ENCODE assay signal across 20 mouse cellular contexts in genomic region chr11:108220605-108221004, GRCm38 (mm10).
A peak's percentile ranks its signal among the peaks of the same experiment; 100 is the strongest.
DNase-seq lines count a peak whose midpoint lies in the region; ATAC-seq and TF ChIP-seq lines count a peak whose summit lies in the region.
"Had no signal": no experiment of that assay in that cellular context is flagged by ENCODE, and none has a peak within 500 bp of the region (broad histone marks: within the 10 kb centered on the region; RNA-seq: fewer than 3 reads in every experiment).

No protein-coding gene starts in this region.

- H3K4me1 ChIP-seq in embryonic facial prominence, embryonic 15.5 days, result peaks cover 60% of the 10 kb centered on the region
- peaks cover 34% of the 10 kb centered on the region for H3K4me1 ChIP-seq in embryonic facial prominence, embryonic 10.5 days
- H3K4me1 ChIP-seq in stomach, embryonic 15.5 days, result peaks cover 24% of the 10 kb centered on the region
- H3K4me1 ChIP-seq in stomach, postnatal 0 days (replicated peaks; ENCODE audit: control insufficient read depth, insufficient read depth), result no peaks in the 10 kb centered on the region

- H3K4me2 ChIP-seq in embryonic facial prominence, embryonic 15.5 days (replicated peaks), result no peak overlapping the region
- no peak overlapping the region for H3K4me2 ChIP-seq in stomach, embryonic 15.5 days
- no peak overlapping the region for H3K4me2 ChIP-seq in stomach, postnatal 0 days (replicated peaks; ENCODE audit: low read depth)
- H3K4me2 ChIP-seq: heart, embryonic 13.5 days; hindbrain, embryonic 14.5 days; midbrain, embryonic 13.5 days had no signal

- no peak for TF ChIP-seq CTCF in layer of hippocampus, adult 2 months (conservative IDR thresholded peaks at IDR 0.05)
- no peak for TF ChIP-seq CTCF in stomach, postnatal 0 days (IDR thresholded peaks at IDR 0.05; ENCODE audit: low read depth)

- no peaks in the 10 kb centered on the region for H3K27me3 ChIP-seq in embryonic facial prominence, embryonic 15.5 days
- no peaks in the 10 kb centered on the region for H3K27me3 ChIP-seq in embryonic facial prominence, embryonic 10.5 days (replicated peaks; ENCODE audit: low read depth, poor library complexity, severe bottlenecking)
- no peaks in the 10 kb centered on the region for H3K27me3 ChIP-seq in stomach, embryonic 15.5 days (replicated peaks)
- no peaks in the 10 kb centered on the region for H3K27me3 ChIP-seq in stomach, postnatal 0 days (ENCODE audit: control insufficient read depth, insufficient read depth, low read length)
- H3K27me3 ChIP-seq: heart, embryonic 13.5 days had no signal

- no peak overlapping the region for H3K4me3 ChIP-seq in embryonic facial prominence, embryonic 15.5 days (replicated peaks)
- H3K4me3 ChIP-seq in embryonic facial prominence, embryonic 10.5 days, result no peak overlapping the region
- H3K4me3 ChIP-seq in layer of hippocampus, adult 2 months, result no peak overlapping the region
- H3K4me3 ChIP-seq in stomach, embryonic 15.5 days (replicated peaks), result no peak overlapping the region
- no peak overlapping the region for H3K4me3 ChIP-seq in stomach, postnatal 0 days (ENCODE audit: low read depth, low read length)
- H3K4me3 ChIP-seq: heart, embryonic 13.5 days; midbrain, embryonic 13.5 days had no signal

- H3K36me3 ChIP-seq in embryonic facial prominence, embryonic 15.5 days, result no peaks in the 10 kb centered on the region
- no peaks in the 10 kb centered on the region for H3K36me3 ChIP-seq in embryonic facial prominence, embryonic 10.5 days (replicated peaks)
- no peaks in the 10 kb centered on the region for H3K36me3 ChIP-seq in stomach, embryonic 15.5 days
- no peaks in the 10 kb centered on the region for H3K36me3 ChIP-seq in stomach, postnatal 0 days (ENCODE audit: control insufficient read depth, insufficient read depth, low read length)
- H3K36me3 ChIP-seq: heart, embryonic 13.5 days; midbrain, embryonic 13.5 days had no signal

- no peak for ATAC-seq in embryonic facial prominence, embryonic 15.5 days (ENCODE audit: insufficient number of reproducible peaks, low FRiP score, low TSS enrichment, low read depth)
- no peak for ATAC-seq in stomach, embryonic 15.5 days (ENCODE audit: insufficient read depth, low FRiP score, low read depth)
- no peak for ATAC-seq in stomach, postnatal 0 days (ENCODE audit: low FRiP score, low TSS enrichment)
- ATAC-seq in inflammation-experienced regulatory T-cells, adult 6 months, result no peak
- ATAC-seq: midbrain, embryonic 13.5 days had no signal

- no peak for DNase-seq in embryonic facial prominence, embryonic 10.5 days (ENCODE audit: low spot score)
- no peak for DNase-seq in layer of hippocampus, adult 2 months (ENCODE audit: low spot score in 2 of 2)
- DNase-seq in layer of hippocampus, postnatal 36 days, result no peak
- no peak for DNase-seq in stomach, postnatal 0 days (ENCODE audit: low spot score)
- no peak for DNase-seq in spleen, postnatal 36 days (ENCODE audit: low spot score in 2 of 2)
- DNase-seq: adrenal gland, postnatal 25 days; cerebellum, adult 18-20 months; heart, postnatal 10 days; kidney, adult 11 months; liver; thymus, postnatal 4 days had no signal

- H3K9me3 ChIP-seq in embryonic facial prominence, embryonic 15.5 days (replicated peaks), result no peaks in the 10 kb centered on the region
- no peaks in the 10 kb centered on the region for H3K9me3 ChIP-seq in embryonic facial prominence, embryonic 10.5 days
- H3K9me3 ChIP-seq in stomach, embryonic 15.5 days, result no peaks in the 10 kb centered on the region
- no peaks in the 10 kb centered on the region for H3K9me3 ChIP-seq in stomach, postnatal 0 days (ENCODE audit: control insufficient read depth, low read length)
- H3K9me3 ChIP-seq: heart, embryonic 13.5 days; midbrain, embryonic 13.5 days had no signal

- WGBS in embryonic facial prominence, embryonic 15.5 days, result 82% methylated on average over 5 of the region's 5 CpGs
- 91% methylated on average over 5 of the region's 5 CpGs for WGBS in embryonic facial prominence, embryonic 10.5 days
- 76% methylated on average over 5 of the region's 5 CpGs for WGBS in stomach, embryonic 15.5 days
- 68% methylated on average over 5 of the region's 5 CpGs for WGBS in stomach, postnatal 0 days

- 0 out of 2 replicates have a peak overlapping the region, but pooled peaks have one; percentile 29 for H3K27ac ChIP-seq in embryonic facial prominence, embryonic 15.5 days (replicated peaks)
- no peak overlapping the region for H3K27ac ChIP-seq in embryonic facial prominence, embryonic 10.5 days (replicated peaks)
- peak overlapping the region; percentile 87 for H3K27ac ChIP-seq in layer of hippocampus, adult 2 months
- 0 out of 2 replicates have a peak overlapping the region, but pooled peaks have one; percentile 7 for H3K27ac ChIP-seq in stomach, embryonic 15.5 days
- H3K27ac ChIP-seq in stomach, postnatal 0 days (replicated peaks), result no peak overlapping the region; the same call in 1 of the 2 replicates
- H3K27ac ChIP-seq: heart, embryonic 13.5 days; hindbrain, embryonic 14.5 days; liver, embryonic 14.5 days; macrophage; midbrain, embryonic 13.5 days had no signal

- H3K9ac ChIP-seq in embryonic facial prominence, embryonic 15.5 days, result no peak overlapping the region
- H3K9ac ChIP-seq in stomach, embryonic 15.5 days, result no peak overlapping the region
- no peak overlapping the region for H3K9ac ChIP-seq in stomach, postnatal 0 days (ENCODE audit: low read length)
- H3K9ac ChIP-seq: heart, embryonic 13.5 days; hindbrain, embryonic 14.5 days; liver, embryonic 14.5 days; lung, embryonic 14.5 days; midbrain, embryonic 13.5 days had no signal

- no peak for TF ChIP-seq EP300 in stomach, postnatal 0 days (optimal IDR thresholded peaks at IDR 0.05)

Comparison
In these comparisons a context has a peak if more than half of its experiments do, and no peak if none do; other contexts are left out.
1. H3K27ac ChIP-seq: peak in embryonic facial prominence, embryonic 15.5 days (single experiment), layer of hippocampus, adult 2 months (single experiment) and stomach, embryonic 15.5 days (single experiment); none in embryonic facial prominence, embryonic 10.5 days (single experiment) and stomach, postnatal 0 days (single experiment).